Comparison of ENCODE assay signal across 32 mouse cellular contexts in the genomic region with DNA sequence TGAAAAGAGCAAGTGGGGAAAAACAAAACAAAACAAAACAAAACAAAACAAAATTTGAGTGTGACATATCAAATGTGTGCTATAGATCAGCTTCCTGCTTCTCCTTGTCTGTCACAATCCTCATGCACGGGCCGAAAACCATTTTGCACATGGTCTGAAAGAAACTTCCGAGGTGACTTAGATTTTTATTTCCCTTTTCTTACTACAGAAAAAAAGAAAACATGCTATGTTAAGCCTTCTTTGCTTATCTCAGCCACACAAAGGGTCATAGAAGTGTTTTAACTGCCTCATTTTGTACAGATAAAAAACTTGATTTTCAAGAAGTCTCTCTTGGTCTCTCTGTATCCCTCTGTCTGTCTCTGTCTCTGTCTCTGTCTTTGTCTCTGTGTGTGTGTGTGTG.
"Had no signal": no experiment of that assay in that cellular context is flagged by ENCODE, and none has a peak within 500 bp of the region (broad histone marks: within the 10 kb centered on the region; RNA-seq: fewer than 3 reads in every experiment).

No protein-coding gene starts in this region.

- H3K4me1 ChIP-seq: limb, embryonic 10.5 days; limb, embryonic 12.5 days; limb, embryonic 13.5 days; limb, embryonic 15.5 days; liver, embryonic 12.5 days; liver, embryonic 13.5 days; liver, embryonic 15.5 days; lung, embryonic 15.5 days; megakaryocyte, embryonic 14.5 days; midbrain, embryonic 10.5 days; midbrain, embryonic 12.5 days; midbrain, embryonic 13.5 days; midbrain, embryonic 15.5 days; neural tube, embryonic 12.5 days had no signal

- H3K27me3 ChIP-seq: limb, embryonic 12.5 days; limb, embryonic 13.5 days; limb, embryonic 15.5 days; liver, embryonic 12.5 days; liver, embryonic 13.5 days; liver, embryonic 15.5 days; lung, embryonic 15.5 days; megakaryocyte, embryonic 14.5 days; midbrain, embryonic 12.5 days; midbrain, embryonic 13.5 days; midbrain, embryonic 15.5 days; neural tube, embryonic 12.5 days had no signal

- ATAC-seq: liver, embryonic 12.5 days; liver, postnatal 0 days; lung, postnatal 0 days; midbrain, embryonic 13.5 days; midbrain, embryonic 15.5 days; midbrain, embryonic 16.5 days had no signal

- H3K36me3 ChIP-seq: limb, embryonic 10.5 days; limb, embryonic 12.5 days; limb, embryonic 13.5 days; limb, embryonic 15.5 days; liver, embryonic 12.5 days; liver, embryonic 13.5 days; liver, embryonic 15.5 days; lung, embryonic 15.5 days; midbrain, embryonic 10.5 days; midbrain, embryonic 12.5 days; midbrain, embryonic 13.5 days; midbrain, embryonic 15.5 days; neural tube, embryonic 12.5 days had no signal

- H3K9me3 ChIP-seq: limb, embryonic 10.5 days; limb, embryonic 12.5 days; limb, embryonic 13.5 days; limb, embryonic 15.5 days; liver, embryonic 12.5 days; liver, embryonic 13.5 days; liver, embryonic 15.5 days; lung, embryonic 15.5 days; megakaryocyte, embryonic 14.5 days; midbrain, embryonic 10.5 days; midbrain, embryonic 12.5 days; midbrain, embryonic 13.5 days; midbrain, embryonic 15.5 days; neural tube, embryonic 12.5 days had no signal

- H3K9ac ChIP-seq: limb, embryonic 12.5 days; limb, embryonic 13.5 days; limb, embryonic 15.5 days; liver, embryonic 12.5 days; liver, embryonic 13.5 days; liver, embryonic 14.5 days; liver, embryonic 15.5 days; liver, postnatal 0 days; lung, embryonic 14.5 days; lung, embryonic 15.5 days; midbrain, embryonic 12.5 days; midbrain, embryonic 13.5 days; midbrain, embryonic 15.5 days; neural tube, embryonic 12.5 days had no signal

- DNase-seq: left cerebral cortex, postnatal 4 days; liver; liver, embryonic 13.5 days; liver, postnatal 0 days; lung, adult 18-20 months; lung, adult 2 months; lung, embryonic 14.5 days; lung, postnatal 10 days; lung, postnatal 14 days; lung, postnatal 36 days; lung, postnatal 4 days; midbrain, embryonic 14.5 days had no signal

- H3K4me3 ChIP-seq: limb, embryonic 10.5 days; limb, embryonic 12.5 days; limb, embryonic 13.5 days; limb, embryonic 15.5 days; liver, embryonic 12.5 days; liver, embryonic 13.5 days; liver, embryonic 15.5 days; lung, embryonic 15.5 days; megakaryocyte, embryonic 14.5 days; midbrain, embryonic 10.5 days; midbrain, embryonic 12.5 days; midbrain, embryonic 13.5 days; midbrain, embryonic 15.5 days; myocyte; neural tube, embryonic 12.5 days had no signal

- H3K4me2 ChIP-seq: limb, embryonic 12.5 days; limb, embryonic 13.5 days; limb, embryonic 15.5 days; liver, embryonic 11.5 days; liver, embryonic 12.5 days; liver, embryonic 13.5 days; liver, embryonic 15.5 days; lung, embryonic 14.5 days; lung, embryonic 15.5 days; midbrain, embryonic 11.5 days; midbrain, embryonic 12.5 days; midbrain, embryonic 13.5 days; midbrain, embryonic 15.5 days; neural tube, embryonic 12.5 days had no signal

- H3K27ac ChIP-seq: limb, embryonic 10.5 days; limb, embryonic 12.5 days; limb, embryonic 13.5 days; limb, embryonic 15.5 days; liver, embryonic 12.5 days; liver, embryonic 13.5 days; liver, embryonic 14.5 days; liver, embryonic 15.5 days; lung, embryonic 15.5 days; macrophage; midbrain, embryonic 10.5 days; midbrain, embryonic 12.5 days; midbrain, embryonic 13.5 days; midbrain, embryonic 15.5 days; neural tube, embryonic 12.5 days had no signal
